Mouse (Mus musculus) spleen, embryonic (tissue): ENCODE data around the gene Col11a1.

Source experiments
- CTCF ChIA-PET: fragments of 350-600 bp; sonication (Branson Sonifier 250); formaldehyde crosslinking; loops from one replicate; lab custom pipeline; 2022; lab: Charles Lee

The Col11a1 gene

DNA sequence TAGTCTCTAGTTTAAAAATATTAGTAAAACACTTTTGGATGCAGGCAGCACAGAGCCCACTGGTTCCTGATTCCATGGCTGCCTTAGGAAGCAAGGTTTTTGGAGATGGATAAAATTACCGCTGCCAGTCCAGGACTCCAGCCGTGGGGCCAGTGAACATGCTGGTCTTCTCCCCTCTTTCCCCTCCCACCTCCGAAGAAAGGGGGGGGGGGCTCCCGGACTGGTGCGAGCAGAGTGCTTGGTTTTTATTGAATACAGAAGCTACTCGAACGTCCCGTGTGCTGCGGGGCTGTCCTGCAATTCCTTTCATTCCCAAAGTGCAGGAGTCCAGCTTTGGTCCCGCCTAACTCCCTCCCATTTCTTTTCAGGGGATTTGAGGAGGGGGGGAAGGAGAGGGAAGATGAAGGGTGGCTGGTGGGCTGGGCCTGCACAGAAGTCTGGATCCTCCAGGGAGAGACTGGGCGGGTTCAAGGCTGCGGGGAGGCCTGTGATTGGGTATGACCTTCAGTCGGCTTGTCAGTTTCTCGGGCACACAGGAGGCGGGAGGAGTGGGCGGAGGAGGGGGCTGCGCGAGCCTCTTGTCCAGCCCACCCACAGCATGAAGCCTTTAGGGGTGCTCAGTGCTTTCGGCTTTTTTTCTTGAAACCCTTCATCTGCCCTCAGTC is at the start of gene Col11a1:
Gene Col11a1, plus strand, starts transcription at position 570 of the 665 bp plus-strand sequence.
- CTCF ChIA-PET: no interaction called here

DNA sequence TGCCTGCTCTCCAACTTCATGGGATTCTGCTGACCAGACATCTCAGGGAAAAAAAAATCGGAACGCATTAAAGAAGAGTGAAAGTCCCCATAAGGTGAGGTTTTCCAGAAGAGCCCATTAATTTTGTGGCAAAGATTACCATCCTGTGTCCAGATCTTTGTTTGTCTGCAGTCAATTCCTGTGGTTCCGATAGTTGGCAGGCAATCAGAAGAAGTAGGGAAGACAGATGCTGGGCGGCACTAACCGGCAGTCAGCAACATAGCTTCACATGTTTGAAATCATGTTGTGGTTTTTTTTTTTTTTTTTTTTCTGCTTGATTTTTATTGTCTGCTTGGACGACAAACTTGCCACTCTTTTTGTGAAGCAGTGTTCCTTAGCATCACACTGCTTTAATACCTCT is 39.4 kb upstream of the Col11a1 start:
- CTCF ChIA-PET: no interaction called here

DNA sequence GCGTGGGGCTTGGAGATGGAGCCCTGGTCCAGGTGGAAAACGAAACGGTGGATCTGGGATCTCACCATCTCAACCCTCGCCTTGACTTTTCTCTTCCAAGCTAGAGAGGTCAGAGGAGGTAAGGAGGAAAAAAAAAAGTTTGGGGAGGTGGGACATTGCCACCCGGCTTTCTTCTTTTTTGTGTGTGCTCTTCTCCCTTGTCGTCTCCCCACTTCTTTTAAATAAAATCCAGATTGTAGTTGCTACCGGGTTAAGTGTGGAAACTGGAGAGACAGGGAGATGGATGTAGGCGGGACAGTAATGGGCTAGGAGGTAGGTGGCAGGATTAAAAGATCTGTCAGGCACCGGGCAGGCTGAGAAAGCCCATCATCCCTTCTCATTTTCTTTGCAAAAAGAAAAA is 546 bp downstream of the Col11a1 start:
- CTCF ChIA-PET: no interaction called here

DNA sequence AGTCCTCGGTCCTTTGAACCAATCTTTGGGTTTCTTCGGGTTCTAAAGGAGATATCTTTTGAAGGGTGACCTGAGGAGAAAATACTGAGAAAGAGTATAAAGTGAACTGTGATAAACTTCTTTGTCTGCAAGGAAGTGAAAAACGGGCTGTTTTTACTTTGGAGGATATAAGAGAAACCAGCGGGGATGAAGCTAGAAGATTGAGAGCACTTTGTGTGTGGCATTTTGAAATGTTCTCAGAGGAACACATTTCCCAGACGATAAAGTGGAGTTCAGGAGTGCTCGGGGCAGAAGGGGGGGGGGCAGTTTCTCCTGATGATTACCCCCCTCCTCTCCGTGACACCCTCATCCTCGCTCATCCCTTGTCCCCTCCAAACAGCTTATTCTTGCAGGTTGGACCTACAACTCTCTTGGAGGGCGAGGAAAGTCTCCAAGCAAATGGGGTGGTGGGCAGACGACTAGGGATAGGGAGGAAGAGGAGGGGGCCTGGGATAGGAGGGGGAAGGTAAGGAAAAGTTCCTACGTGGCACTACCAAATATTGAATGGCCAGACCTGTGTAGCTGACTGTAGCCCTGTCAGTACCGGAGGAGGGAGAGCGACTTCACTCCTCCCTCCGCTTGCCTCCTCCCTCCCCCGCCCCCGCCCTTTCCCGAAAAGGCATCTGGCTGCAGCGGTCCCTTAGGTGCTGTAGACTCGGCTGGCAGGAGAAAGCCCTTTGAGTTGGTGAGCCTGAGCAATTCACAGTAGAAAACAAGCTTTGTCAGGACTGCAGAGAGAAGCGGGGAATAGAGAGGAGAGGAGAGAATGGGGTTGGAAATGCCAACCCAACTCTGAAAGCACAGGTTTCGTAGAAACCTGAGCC is 1.2 kb downstream of the Col11a1 start:
- CTCF ChIA-PET: no interaction called here

DNA sequence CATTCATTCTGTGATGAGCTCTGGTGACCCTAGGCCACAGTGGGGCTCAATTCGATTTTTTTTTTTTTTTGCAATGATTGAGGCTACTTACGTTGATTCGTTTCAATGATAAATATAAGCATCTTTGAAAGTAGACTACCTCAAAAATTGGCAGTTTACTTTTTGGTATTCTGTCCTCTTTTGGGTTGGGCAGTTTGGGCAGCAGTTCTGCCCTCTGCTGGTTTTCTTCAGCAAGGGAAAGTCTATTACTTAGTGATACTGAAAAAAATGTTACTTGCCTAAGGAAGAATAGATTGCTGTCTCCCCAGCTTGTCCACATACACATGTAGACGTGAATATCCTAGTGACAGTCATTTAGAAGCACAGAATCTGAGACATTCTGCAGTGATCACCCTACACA is 2.0 kb downstream of the Col11a1 start:
- CTCF ChIA-PET: no interaction called here

DNA sequence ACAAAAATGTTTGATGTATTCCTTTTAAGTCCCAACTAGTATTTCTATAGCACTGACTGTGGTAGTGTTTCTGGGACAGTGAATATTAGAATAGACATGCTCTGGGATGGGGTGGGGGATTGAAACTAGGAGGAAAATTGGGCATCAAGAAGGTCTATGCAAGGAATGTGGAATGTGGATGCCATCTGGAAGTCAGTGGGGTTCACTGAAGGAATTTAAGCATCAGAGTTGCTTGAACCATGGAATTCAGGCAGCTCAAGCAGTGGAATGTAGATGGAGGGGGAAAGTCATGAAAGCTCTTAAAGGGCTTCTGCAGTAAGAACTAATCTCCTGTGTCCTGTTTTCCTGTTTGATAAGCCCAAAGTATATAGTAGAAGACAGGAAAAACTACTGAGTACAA is 22.1 kb downstream of the Col11a1 start:
- CTCF ChIA-PET: no interaction called here

DNA sequence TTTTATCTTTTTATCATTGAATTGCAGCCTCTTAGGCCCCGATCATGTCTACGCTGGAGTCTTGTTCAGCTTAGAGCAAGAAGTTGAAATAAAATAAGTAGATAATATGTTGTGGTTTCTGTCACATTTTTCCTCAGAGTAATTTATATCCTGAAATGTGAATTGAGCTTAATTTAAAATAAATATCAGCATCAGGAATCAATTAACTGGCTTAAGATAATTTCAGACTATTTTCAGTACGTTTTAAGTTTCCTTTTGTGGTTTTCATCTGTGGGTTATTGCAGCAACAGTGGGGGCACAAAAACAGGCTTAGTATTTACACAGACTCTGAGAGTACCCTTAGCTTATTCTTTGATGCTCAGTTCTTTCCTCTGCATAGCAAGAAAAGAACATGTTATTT is 23.2 kb downstream of the Col11a1 start:
- CTCF ChIA-PET: no interaction called here

DNA sequence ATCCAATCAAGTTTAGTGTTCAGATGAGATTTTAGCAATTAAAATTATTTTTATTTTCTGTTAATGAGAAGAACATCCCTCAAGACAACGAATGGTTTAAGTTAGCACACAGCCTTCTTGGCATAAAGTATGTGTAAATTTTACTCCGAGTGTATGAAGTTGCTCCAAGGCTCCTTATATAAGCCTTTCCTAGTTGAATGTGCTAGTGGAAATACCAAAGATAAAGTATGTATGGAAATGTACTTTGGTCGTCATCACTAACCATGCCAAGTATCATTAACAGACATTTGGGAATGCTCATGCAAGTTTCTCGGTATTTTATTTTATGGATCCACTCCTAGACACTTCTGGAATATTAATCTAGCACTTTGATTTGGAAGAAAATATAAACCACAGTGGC is 34.8 kb downstream of the Col11a1 start:
- CTCF ChIA-PET: no interaction called here

DNA sequence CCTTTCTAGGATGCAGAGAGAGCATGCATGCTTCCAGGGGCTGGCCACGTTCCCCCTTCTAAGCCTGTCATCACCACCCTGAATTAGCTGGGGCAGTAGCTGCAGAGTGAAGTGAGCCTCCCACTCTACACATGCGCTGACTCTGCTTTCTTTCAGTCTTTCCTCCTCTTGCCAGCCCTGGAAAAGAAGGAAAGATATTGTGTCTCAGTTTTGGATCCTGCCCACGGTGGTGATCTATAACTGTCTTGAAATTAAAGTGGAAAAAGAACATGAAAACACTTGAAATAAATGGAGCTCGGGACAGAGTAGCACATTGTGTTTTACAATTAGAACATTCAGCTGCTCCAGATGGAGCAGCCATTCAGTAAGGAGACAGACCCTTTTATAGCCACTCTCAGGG is 35.2 kb downstream of the Col11a1 start:
- CTCF ChIA-PET: no interaction called here

DNA sequence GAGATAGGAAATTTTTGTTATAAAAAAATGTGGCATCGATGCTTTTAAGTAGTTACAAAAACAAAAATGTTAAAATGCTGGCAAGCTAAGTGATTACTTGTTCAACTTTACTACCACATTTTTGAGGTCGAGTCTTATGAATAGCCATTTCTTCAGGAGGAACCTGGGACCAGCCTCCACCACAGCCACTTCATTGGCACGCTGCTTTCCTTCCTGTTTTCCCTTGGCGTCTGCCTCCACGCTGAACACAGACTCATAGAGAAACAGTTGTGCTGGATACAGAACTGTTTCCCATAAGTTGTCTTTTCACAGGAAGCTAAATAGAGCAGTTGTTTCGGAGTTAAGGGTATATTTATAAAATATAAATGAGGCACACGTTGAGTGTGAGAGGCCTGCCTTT is 69.0 kb downstream of the Col11a1 start:
- CTCF ChIA-PET: no interaction called here

DNA sequence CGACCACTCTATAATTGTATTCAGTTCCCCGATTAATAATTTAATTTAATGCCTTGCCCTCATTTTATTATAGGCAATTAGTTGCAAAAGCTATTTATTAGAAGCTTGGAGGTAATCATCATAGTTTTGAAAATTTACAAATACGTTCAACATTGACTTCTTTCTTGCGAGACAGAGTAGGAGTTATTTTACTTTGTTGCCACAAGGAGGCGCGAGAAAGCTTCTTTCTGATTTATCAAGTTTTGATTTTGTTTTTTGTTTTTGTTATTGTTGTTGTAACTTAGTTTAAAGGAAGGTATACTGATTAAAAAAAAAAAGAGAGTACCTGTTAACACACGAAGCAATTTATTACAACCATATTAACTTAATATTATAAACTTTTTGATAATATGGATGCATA is 76.8 kb downstream of the Col11a1 start:
- CTCF ChIA-PET: no interaction called here

DNA sequence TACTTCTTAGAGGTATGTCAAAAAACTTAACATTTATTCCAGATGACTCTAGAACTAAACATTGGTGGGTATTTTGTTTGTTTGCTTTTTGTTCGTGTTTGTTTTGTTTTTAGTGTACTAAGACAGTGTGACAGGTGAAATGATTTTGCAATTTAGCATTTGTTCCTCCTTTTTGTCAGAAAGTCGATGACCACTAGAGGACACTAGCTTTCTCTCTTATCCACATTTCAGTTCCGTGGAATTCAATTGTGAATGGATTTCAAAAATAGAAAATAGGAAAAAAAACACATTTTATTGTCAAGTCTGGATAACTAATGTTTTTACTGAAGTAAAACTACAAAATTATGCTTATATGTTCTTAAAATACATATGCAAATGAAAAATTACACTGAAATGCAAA is 116.8 kb downstream of the Col11a1 start:
- CTCF ChIA-PET: no interaction called here

DNA sequence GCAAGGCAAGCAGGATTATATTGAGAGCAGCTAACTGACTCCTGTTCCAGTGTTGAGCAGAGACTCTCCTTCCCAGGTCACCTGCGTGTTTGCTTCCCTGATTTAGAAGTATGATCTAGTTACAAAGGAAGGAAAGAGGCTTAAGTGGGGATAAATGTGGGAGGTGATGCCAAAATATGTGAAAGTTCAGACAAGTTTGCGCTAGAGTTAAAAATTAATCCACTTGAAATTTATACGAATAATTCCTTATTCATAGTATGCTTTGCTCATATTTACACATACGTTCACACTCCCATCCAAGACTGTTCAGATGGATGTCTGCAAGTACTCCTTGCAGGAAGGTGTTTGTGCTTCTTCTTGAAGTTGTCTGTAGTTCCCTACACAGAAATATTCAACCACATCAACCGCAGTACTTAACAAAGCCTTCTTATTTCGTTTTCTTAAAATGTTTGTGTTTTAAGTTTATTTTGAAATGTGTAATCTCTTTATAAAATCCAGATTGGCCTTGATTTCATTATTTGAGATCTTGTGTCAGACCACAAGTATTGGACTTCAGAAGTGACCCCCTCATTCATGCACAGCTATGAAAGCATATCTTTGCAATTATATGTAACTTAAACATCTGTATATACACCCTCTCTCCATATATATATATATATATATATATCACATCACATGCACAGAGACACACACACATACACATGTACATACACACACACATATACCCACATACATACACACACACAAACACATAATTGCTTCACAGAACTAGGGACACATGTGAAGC is 167.8 kb downstream of the Col11a1 start:
- CTCF ChIA-PET: no interaction called here

DNA sequence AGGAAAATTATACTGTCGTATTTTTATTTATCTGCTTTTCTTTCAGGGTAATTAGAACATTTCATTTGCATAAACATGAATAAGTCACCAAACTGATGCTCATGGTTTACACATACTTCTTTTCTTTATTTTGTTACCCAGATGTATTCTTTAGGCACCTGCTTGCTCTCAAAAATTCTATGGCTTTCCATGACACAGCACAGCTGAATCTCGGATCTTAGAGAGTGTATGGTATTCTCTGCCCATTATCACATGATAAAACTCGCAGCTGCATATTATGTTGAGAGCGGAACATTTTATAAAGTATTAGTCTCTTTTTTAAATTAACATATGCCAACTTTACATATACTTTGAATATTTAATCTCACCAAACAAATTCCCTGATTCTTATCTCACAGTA is 181.9 kb downstream of the Col11a1 start:
- CTCF ChIA-PET: no interaction called here

DNA sequence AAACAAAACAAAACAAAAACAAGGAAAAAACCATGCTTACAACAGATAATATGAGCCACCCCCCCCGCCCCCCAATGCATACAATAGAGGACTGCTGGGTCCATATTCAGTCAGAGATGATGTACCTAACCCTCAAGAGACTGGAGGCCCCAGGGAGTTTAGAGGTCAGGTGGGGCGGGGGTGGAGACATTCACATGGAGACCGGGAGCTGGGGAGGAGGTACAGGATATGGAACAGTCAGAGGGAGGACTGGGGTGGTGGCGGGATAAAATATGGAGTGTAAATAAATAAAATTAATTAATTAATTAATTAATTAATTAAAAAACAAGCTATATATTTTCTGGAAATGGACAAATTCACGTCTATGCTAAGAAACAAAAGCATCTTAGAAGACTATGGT is 185.8 kb downstream of the Col11a1 start:
- CTCF ChIA-PET: no interaction called here

DNA sequence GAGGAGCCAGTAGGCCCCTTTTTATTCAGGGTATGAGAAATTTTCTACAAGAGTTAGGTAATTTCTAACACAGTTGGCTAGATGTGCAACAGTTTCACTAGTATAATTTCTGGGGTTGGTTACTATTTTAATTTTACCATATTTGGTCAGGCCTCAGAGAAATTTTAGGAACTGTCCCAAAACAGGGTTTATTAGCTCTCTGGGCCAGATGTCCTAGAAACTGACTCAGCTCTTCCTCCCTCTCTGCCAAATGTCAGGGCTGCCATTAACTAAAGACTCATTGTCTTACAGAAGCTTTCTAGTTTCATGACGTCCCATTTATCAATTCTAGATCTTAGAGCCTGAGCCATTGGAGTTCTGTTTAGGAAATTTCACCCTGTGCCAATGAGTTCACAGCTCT is 199.2 kb downstream of the Col11a1 start:
- CTCF ChIA-PET: no interaction called here
